Mouse (Mus musculus) brain, embryonic 14.5 days (tissue): ENCODE measurements at regions not wholly inside any gene's neighbourhood (a gene's known extent, or its start where the extent isn't known, plus 50 kb on each side); places are given as distances from the start of the nearest gene placed in this dataset.

Source experiments
- DNase-seq: peaks from one replicate; pipeline ENCODE4 v3.0.0-alpha.2; 2011; ENCODE audit warnings: low read depth
- POLR2A ChIP-seq: fragments of 200-500 bp; IDR thresholded peaks from 2 replicates; pipeline ENCODE4 v1.6.1; 2012; ENCODE audit warnings: mild to moderate bottlenecking, inconsistent platforms, borderline replicate concordance; ENCODE audit not compliant: poor library complexity, insufficient read depth, insufficient read length, severe bottlenecking; ENCODE audit errors: extremely low read depth

- TF ChIP-seq POLR2A = no peak
- DNase-seq = peak; percentile 2
Measured at GRCm38 (mm10) chr14:109359914-109360313, 446.0 kb upstream of the Slitrk1 start.
